Mouse (Mus musculus) hindbrain, postnatal 0 days (tissue): ENCODE data around the gene Ccer2. TPM values are rescaled to one million over a fixed set of nuclear protein-coding genes. Genes with fewer than 3 reads are reported as not detected.
A peak's percentile ranks its signal among the peaks of the same experiment; 100 is the strongest.

ENCODE experiments used
- ATAC-seq: fragments of 200-750 bp; cut with Nextera tagmentation; 2 replicates; pipeline ENCODE4 v1.8.0; 2017; ENCODE audit warnings: mild to moderate bottlenecking, moderate TSS enrichment, moderate library complexity
- DNase-seq: peaks from one replicate; pipeline ENCODE4 v3.0.0-alpha.2; 2015; ENCODE audit warnings: low spot score
- H3K27ac ChIP-seq: fragments of 300-500 bp; sonication (generic); 2 replicates; pipeline ENCODE4 v1.5.1; 2014; ENCODE audit warnings: mild to moderate bottlenecking
- H3K27me3 ChIP-seq: fragments of 300-500 bp; sonication (generic); 2 replicates; pipeline ENCODE4 v1.6.1; 2014; ENCODE audit warnings: low read length, mixed read lengths; ENCODE audit not compliant: insufficient read depth
- H3K36me3 ChIP-seq: fragments of 300-500 bp; sonication (generic); 2 replicates; pipeline ENCODE4 v1.6.1; 2014; ENCODE audit warnings: low read length, mixed read lengths; ENCODE audit not compliant: insufficient read depth
- H3K4me1 ChIP-seq: fragments of 300-500 bp; sonication (generic); 2 replicates; pipeline ENCODE4 v1.6.1; 2014; ENCODE audit warnings: antibody characterized with exemption, low read length, mixed read lengths; ENCODE audit not compliant: insufficient read depth
- H3K4me2 ChIP-seq: fragments of 300-500 bp; sonication (generic); 2 replicates; pipeline ENCODE4 v1.6.1; 2014; ENCODE audit warnings: low read depth, mild to moderate bottlenecking, low read length, moderate library complexity, mixed read lengths
- H3K4me3 ChIP-seq: fragments of 300-500 bp; sonication (generic); 2 replicates; pipeline ENCODE4 v1.5.1; 2014; ENCODE audit warnings: low read length
- H3K9ac ChIP-seq: fragments of 300-500 bp; sonication (generic); replicated peaks from 2 replicates; pipeline ENCODE4 v1.6.1; 2014; ENCODE audit warnings: mild to moderate bottlenecking, low read length, moderate library complexity, mixed read lengths
- H3K9me3 ChIP-seq: fragments of 300-500 bp; sonication (generic); 2 replicates; pipeline ENCODE4 v1.6.1; 2016; ENCODE audit warnings: low read length, mixed read lengths
- CTCF ChIP-seq: IDR thresholded peaks from 2 replicates; pipeline ENCODE4 v1.5.1; 2016; ENCODE audit warnings: antibody characterized with exemption, control low read depth, low read depth
- WGBS: fragments of 180-500 bp; shearing (Covaris S2); extraction: QIAGEN DNeasy Blood & Tissue Kit; methylation state at CpG from one replicate; pipeline ENCODE4 v1.1.7; 2014; 5-methylcytosine and 5-hydroxymethylcytosine counted together
- polyA plus RNA-seq: library from polyadenylated mRNA; unstranded; fragments of >200 nt; fragmentation: Nextera tagmentation; extraction: Ambion mirVana; gene quantifications from 2 replicates; pipeline ENCODE4 v1.2.1, GENCODE M21; 2015
- total RNA-seq: library from RNA; depleted of rRNA; stranded (reverse); fragments of >200 nt; gene quantifications from 2 replicates; pipeline ENCODE4 v1.2.3, GENCODE M21; 2014

Ccer2 gene
- total and polyA plus RNA-seq, 2 experiments from 2014 or later = 1.4 TPM; not detected in 1

DNA sequence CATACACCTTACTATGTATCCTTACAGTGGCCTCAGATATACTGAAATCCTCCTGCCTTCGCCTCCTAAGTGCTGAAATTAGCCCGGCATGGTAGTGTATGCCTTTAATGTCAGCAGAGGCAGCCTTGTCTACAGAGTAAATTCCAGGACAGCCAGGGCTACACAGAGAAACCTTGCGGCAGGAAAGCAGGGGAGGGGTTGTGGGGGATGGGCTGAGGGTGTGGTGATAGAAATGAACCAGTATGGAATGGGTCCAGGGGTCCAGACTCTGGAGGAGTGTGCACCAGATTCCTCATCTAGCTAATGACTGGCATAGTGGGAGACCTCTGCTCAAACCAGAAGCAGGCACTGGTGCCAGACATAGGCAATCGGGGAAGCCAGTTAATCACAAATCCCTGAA, 36.8 kb upstream of the Ccer2 start:
- WGBS = 58% methylated on average over 4 of the region's 4 CpGs
- no peak for ATAC-seq
- H3K9me3 ChIP-seq = no peaks in the 10 kb centered on the region

GRCm38 (mm10) chr7:28719650-28720049, 36.3 kb upstream of the Ccer2 start:
- no peak for TF ChIP-seq CTCF
- no peak overlapping the region for H3K27ac ChIP-seq
- H3K4me3 ChIP-seq = no peak overlapping the region
- H3K9me3 ChIP-seq = no peaks in the 10 kb centered on the region
- peaks cover 5% of the 10 kb centered on the region; the same call in 1 of the 2 replicates for H3K4me1 ChIP-seq
- H3K4me2 ChIP-seq = no peak overlapping the region
- ATAC-seq = no peak
- H3K27me3 ChIP-seq = no peaks in the 10 kb centered on the region
- H3K9ac ChIP-seq = no peak overlapping the region
- 85% methylated on average over 2 of the region's 2 CpGs for WGBS
- no peak for DNase-seq
- H3K36me3 ChIP-seq = no peaks in the 10 kb centered on the region

More for the DNA sequence above, 36.8 kb upstream of the Ccer2 start:
- Histone ChIP-seq H3K9ac (no peak overlapping the region), H3K27me3 (no peaks in the 10 kb centered on the region), H3K27ac (no peak overlapping the region), H3K36me3 (no peaks in the 10 kb centered on the region), H3K4me2 (no peak overlapping the region), H3K4me1 (peaks cover 5% of the 10 kb centered on the region; the same call in 1 of the 2 replicates), H3K4me3 (no peak overlapping the region)
- TF ChIP-seq CTCF = no peak
- DNase-seq = no peak

DNA sequence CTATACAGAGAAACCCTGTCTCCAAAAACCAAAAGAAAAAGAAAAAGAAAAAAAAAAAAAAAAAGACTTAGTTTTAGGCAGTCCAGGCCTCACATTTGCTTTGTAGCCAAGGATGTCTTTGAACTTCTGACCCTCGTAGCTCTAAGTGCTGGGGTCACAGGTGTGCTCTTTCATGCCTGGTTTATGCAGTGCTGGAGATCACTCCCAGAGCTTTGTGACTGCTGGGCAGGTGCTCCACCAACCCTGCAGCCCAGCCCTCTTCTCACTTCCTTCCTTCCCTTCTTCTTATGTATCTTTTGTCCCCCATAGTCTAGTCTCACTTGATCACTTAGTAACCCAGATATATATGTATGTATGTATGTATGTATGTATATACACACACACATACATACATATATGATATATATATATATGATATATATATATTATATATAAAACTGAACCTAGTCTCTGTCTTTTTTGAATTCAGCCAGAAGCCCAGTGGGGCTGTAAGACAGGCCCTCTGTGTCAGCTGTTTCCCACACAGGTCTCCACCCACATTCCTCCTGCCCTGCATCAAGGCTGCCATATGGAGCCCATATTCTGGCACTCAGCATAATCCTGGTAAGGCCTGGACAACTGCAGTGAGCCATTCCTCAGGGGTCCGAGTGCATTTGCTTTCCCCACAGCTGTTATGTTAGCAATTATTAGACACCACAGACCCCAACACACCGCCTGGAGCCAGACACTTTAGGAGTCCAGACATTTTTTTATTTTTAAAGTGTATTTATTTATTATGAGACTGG, 35.0 kb upstream of the Ccer2 start:
- ATAC-seq = no peak
- Histone ChIP-seq H3K27me3 (no peaks in the 10 kb centered on the region), H3K4me3 (no peak overlapping the region), H3K4me2 (no peak overlapping the region), H3K9me3 (no peaks in the 10 kb centered on the region), H3K36me3 (no peaks in the 10 kb centered on the region), H3K27ac (no peak overlapping the region), H3K9ac (no peak overlapping the region), H3K4me1 (peaks cover 5% of the 10 kb centered on the region; the same call in 1 of the 2 replicates)
- TF ChIP-seq CTCF = no peak
- WGBS = 57% methylated on average over 3 of the region's 3 CpGs
- peak; percentile 29 for DNase-seq

GRCm38 (mm10) chr7:28722079-28722478, 33.9 kb upstream of the Ccer2 start:
- no peak for DNase-seq
- peak; percentile 27 for TF ChIP-seq CTCF
- no peaks in the 10 kb centered on the region for H3K36me3 ChIP-seq
- no peaks in the 10 kb centered on the region for H3K27me3 ChIP-seq
- no peaks in the 10 kb centered on the region for H3K4me1 ChIP-seq
- H3K4me2 ChIP-seq = no peak overlapping the region
- H3K9ac ChIP-seq = no peak overlapping the region
- no peak overlapping the region for H3K27ac ChIP-seq
- WGBS = 94% methylated on average over 7 of the region's 7 CpGs
- no peak overlapping the region for H3K4me3 ChIP-seq
- no peak for ATAC-seq
- no peaks in the 10 kb centered on the region for H3K9me3 ChIP-seq

DNA sequence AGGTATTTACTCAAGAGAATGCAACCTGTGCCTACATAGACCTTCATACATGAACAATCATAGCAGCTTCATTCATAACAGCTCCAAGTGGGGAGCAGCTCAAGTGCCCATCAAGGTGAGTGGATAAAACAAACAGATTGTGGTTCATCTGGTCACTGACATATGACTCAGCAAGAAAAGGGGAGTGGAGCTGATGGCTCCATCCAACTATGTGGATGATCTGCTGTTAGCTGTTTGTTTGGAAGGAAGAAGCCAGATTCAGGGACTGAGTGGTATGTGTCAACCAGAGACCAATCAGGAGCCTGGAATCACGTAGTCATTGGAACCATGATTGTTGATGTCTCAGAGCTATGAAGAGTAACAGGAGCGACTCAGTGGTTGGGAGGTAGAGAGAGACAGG, 31.4 kb upstream of the Ccer2 start:
- Histone ChIP-seq H3K9ac (no peak overlapping the region), H3K27me3 (no peaks in the 10 kb centered on the region), H3K4me3 (no peak overlapping the region), H3K27ac (no peak overlapping the region), H3K9me3 (no peaks in the 10 kb centered on the region), H3K4me2 (no peak overlapping the region), H3K4me1 (no peaks in the 10 kb centered on the region), H3K36me3 (no peaks in the 10 kb centered on the region)
- WGBS = 92% methylated on average over 2 of the region's 2 CpGs
- DNase-seq = no peak
- no peak for ATAC-seq
- no peak for TF ChIP-seq CTCF

- Histone ChIP-seq H3K27me3 (no peaks in the 10 kb centered on the region), H3K4me3 (no peak overlapping the region), H3K36me3 (no peaks in the 10 kb centered on the region), H3K9ac (no peak overlapping the region), H3K4me1 (no peaks in the 10 kb centered on the region), H3K27ac (no peak overlapping the region), H3K9me3 (peaks cover 3% of the 10 kb centered on the region; the same call in 1 of the 2 replicates), H3K4me2 (peak overlapping the region; percentile 30)
- peak; percentile 94 for TF ChIP-seq CTCF
- peak; percentile 90 for DNase-seq
- ATAC-seq = peak; percentile 78
- WGBS = 6% methylated on average over 14 of the region's 14 CpGs
Observed at GRCm38 (mm10) chr7:28726600-28726999, 29.4 kb upstream of the Ccer2 start.
